ENCODE assay signal across 9 mouse cellular contexts in genomic region chr9:97013153-97013552, GRCm38 (mm10). TPM values are rescaled to one million over a fixed set of nuclear protein-coding genes. Genes with fewer than 3 reads are reported as not detected.
DNase-seq lines count a peak whose midpoint lies in the region; ATAC-seq and TF ChIP-seq lines count a peak whose summit lies in the region.
"Had no signal": no experiment of that assay in that cellular context is flagged by ENCODE, and none has a peak within 500 bp of the region (broad histone marks: within the 10 kb centered on the region; RNA-seq: fewer than 3 reads in every experiment).

No protein-coding gene starts in this region.

- peak overlapping the region; percentile 9; the same call in 1 of the 2 replicates for H3K4me3 ChIP-seq in forebrain, embryonic 13.5 days
- H3K4me3 ChIP-seq in kidney, embryonic 14.5 days (ENCODE audit: low read length): no peak overlapping the region
- no peak overlapping the region for H3K4me3 ChIP-seq in midbrain, embryonic 13.5 days (replicated peaks)
- no peak overlapping the region for H3K4me3 ChIP-seq in cerebellum, adult 2 months (replicated peaks; ENCODE audit: insufficient read depth, low read depth, low read length)

- H3K9me3 ChIP-seq in forebrain, embryonic 13.5 days (replicated peaks): peaks cover 6% of the 10 kb centered on the region
- H3K9me3 ChIP-seq in kidney, embryonic 14.5 days (ENCODE audit: control insufficient read depth, low read length): no peaks in the 10 kb centered on the region; the same call in 1 of the 2 replicates
- no peaks in the 10 kb centered on the region for H3K9me3 ChIP-seq in midbrain, embryonic 13.5 days

- peak overlapping the region; percentile 43; the same call in 1 of the 2 replicates for H3K9ac ChIP-seq in forebrain, embryonic 13.5 days
- no peak overlapping the region; the same call in 1 of the 2 replicates for H3K9ac ChIP-seq in kidney, embryonic 14.5 days (ENCODE audit: low read depth, low read length)
- H3K9ac ChIP-seq in midbrain, embryonic 13.5 days (replicated peaks): peak overlapping the region; percentile 49

- TF ChIP-seq CTCF in cerebellum, adult 2 months (IDR thresholded peaks at IDR 0.05; ENCODE audit: borderline replicate concordance, insufficient read depth, low read depth, low read length): no peak

- peak; percentile 38 for DNase-seq in layer of hippocampus, adult 11-12 months (ENCODE audit: low spot score)
- no peak for DNase-seq in layer of hippocampus, adult 9-10 months (ENCODE audit: low spot score)
- DNase-seq in gastrocnemius, postnatal 25 days: no peak
- DNase-seq in cerebellum, adult 2 months: no peak
- DNase-seq in urinary bladder, postnatal 14 days (ENCODE audit: low spot score): no peak

- ATAC-seq in forebrain, embryonic 13.5 days: peak; percentile 66
- peak; percentile 68 for ATAC-seq in kidney, embryonic 14.5 days (ENCODE audit: low FRiP score, low TSS enrichment)
- peak; percentile 63 for ATAC-seq in midbrain, embryonic 13.5 days
- ATAC-seq: Patski had no signal

- WGBS in forebrain, embryonic 13.5 days: under 1% methylated on average over 6 of the region's 6 CpGs
- 12% methylated on average over 6 of the region's 6 CpGs for WGBS in kidney, embryonic 14.5 days
- 3% methylated on average over 6 of the region's 6 CpGs for WGBS in midbrain, embryonic 13.5 days
- WGBS in cerebellum, adult 2 months: 45% methylated on average over 6 of the region's 6 CpGs

- peak overlapping the region; percentile 86 for H3K27ac ChIP-seq in forebrain, embryonic 13.5 days
- H3K27ac ChIP-seq in kidney, embryonic 14.5 days (ENCODE audit: low read depth, low read length): peak overlapping the region; percentile 38; the same call in 1 of the 2 replicates
- peak overlapping the region; percentile 85 for H3K27ac ChIP-seq in midbrain, embryonic 13.5 days
- H3K27ac ChIP-seq in cerebellum, adult 2 months (ENCODE audit: insufficient read depth, low read length): no peak overlapping the region

- H3K27me3 ChIP-seq in forebrain, embryonic 13.5 days: no peaks in the 10 kb centered on the region
- H3K27me3 ChIP-seq in kidney, embryonic 14.5 days (ENCODE audit: control insufficient read depth, insufficient read depth, low read length): no peaks in the 10 kb centered on the region; the same call in 1 of the 2 replicates
- H3K27me3 ChIP-seq in midbrain, embryonic 13.5 days: no peaks in the 10 kb centered on the region
- H3K27me3 ChIP-seq in cerebellum, adult 2 months (ENCODE audit: control insufficient read depth, insufficient read depth, low read length): peaks cover 2% of the 10 kb centered on the region; the same call in 1 of the 2 replicates
- H3K27me3 ChIP-seq: Patski had no signal

- peaks cover 79% of the 10 kb centered on the region for H3K4me1 ChIP-seq in forebrain, embryonic 13.5 days
- peaks cover 37% of the 10 kb centered on the region for H3K4me1 ChIP-seq in kidney, embryonic 14.5 days (ENCODE audit: control insufficient read depth, insufficient read depth, low read length)
- H3K4me1 ChIP-seq in midbrain, embryonic 13.5 days (replicated peaks): peaks cover 78% of the 10 kb centered on the region
- H3K4me1 ChIP-seq in cerebellum, adult 2 months (ENCODE audit: control insufficient read depth, insufficient read depth, low read length): no peaks in the 10 kb centered on the region

- H3K4me2 ChIP-seq in forebrain, embryonic 13.5 days: peak overlapping the region; percentile 43
- H3K4me2 ChIP-seq in kidney, embryonic 14.5 days (replicated peaks; ENCODE audit: low read depth, low read length): no peak overlapping the region
- peak overlapping the region; percentile 39 for H3K4me2 ChIP-seq in midbrain, embryonic 13.5 days (replicated peaks)

- H3K36me3 ChIP-seq in forebrain, embryonic 13.5 days (ENCODE audit: poor library complexity, severe bottlenecking): peaks cover 11% of the 10 kb centered on the region
- no peaks in the 10 kb centered on the region for H3K36me3 ChIP-seq in kidney, embryonic 14.5 days (ENCODE audit: control insufficient read depth, insufficient read depth, low read length)
- peaks cover 10% of the 10 kb centered on the region; the same call in 1 of the 2 replicates for H3K36me3 ChIP-seq in midbrain, embryonic 13.5 days

- TF ChIP-seq POLR2A in cerebellum, adult 2 months (IDR thresholded peaks at IDR 0.05; ENCODE audit: borderline replicate concordance, insufficient read depth, low read length): no peak

RNA-seq across cellular contexts. Expression of gene Spsb4, which starts 5.5 kb away (rescaled TPM):
- 47.0 and 55.1 TPM in 2 replicates for polyA plus RNA-seq in forebrain, embryonic 13.5 days (2015; fragmentation: Nextera tagmentation; extraction: Ambion mirVana)
- 42.0 and 55.6 TPM in 2 replicates for polyA plus RNA-seq in kidney, embryonic 14.5 days (2014; fragmentation: Nextera tagmentation; extraction: Ambion mirVana)
- polyA plus RNA-seq in midbrain, embryonic 13.5 days (2015; fragmentation: Nextera tagmentation; extraction: Ambion mirVana): 64.2 and 64.9 TPM in 2 replicates
- 1 to 10 TPM; 2.9 to 4.1 TPM for total RNA-seq in gastrocnemius, postnatal 25 days (2021)
- 11.4 and 13.9 TPM in 2 replicates for polyA plus RNA-seq in cerebellum, adult 2 months (2012; rRNA removed)
